Mouse (Mus musculus): Measurements from ENCODE around the gene Ltbr. TPM values are rescaled to one million over a fixed set of nuclear protein-coding genes. Genes with fewer than 3 reads are reported as not detected.
A peak's percentile ranks its signal among the peaks of the same experiment; 100 is the strongest.
"Not testable (repeated sequence)": the region's sequence is repeated elsewhere in the genome, so short reads cannot be mapped to it uniquely, and the experiment has no call there.

The Ltbr gene
- polyA plus RNA-seq, 1 experiment, result 10.8 TPM

DNA sequence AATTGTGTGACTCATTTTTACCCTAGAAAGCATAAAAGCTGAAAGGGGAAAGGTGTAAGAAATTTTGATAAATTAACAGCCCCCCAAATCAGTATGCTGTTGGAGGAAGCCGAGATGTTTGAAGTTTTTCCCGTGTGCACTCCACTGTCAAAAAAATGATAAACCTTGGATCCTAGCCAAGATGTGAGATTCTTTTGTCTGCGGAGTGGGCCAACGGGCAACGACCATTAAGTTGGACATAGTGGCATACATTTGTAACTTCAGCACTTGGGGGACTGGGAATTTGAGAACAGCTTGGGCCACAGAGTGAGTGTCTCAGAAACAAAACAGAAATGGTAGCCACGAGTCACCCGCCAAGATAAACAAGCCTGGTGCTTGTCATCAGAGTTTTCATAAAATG lies 3.4 kb upstream of the Ltbr start:
- Histone ChIP-seq H3K27ac (ENCODE audit: insufficient read depth, low read length) (no peak overlapping the region), H3K4me1 (ENCODE audit: control insufficient read depth, insufficient read depth, low read length) (peaks cover 2% of the 10 kb centered on the region; the same call in 1 of the 2 replicates), H3K4me3 (ENCODE audit: insufficient read depth, low read length) (no peak overlapping the region)
- TF ChIP-seq CTCF (IDR thresholded peaks at IDR 0.05; ENCODE audit: extremely low read depth, insufficient read depth, low read length), result no peak
- TF ChIP-seq POLR2A (IDR thresholded peaks at IDR 0.05; ENCODE audit: extremely low read depth, insufficient read depth, low read length), result no peak

DNA sequence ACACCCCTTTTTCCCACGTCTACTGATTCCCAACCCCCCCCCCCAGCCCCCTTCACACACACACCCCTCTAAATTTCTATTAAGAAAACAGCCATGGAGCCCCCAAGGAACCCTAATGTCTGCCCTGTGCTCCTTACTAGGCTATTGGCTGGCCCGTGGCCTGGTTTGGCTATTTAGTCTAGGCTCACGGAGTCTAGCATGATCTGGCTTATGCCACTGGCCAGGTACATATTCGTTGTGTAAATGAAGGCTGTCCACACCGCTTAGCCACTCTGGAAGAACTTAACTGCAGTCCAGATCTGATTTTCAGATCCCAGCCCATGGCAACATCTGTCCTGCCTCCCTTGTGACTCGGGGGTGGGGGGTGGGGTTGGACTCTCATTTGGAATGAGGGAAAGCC lies 1.1 kb upstream of the Ltbr start:
- TF ChIP-seq POLR2A (IDR thresholded peaks at IDR 0.05; ENCODE audit: extremely low read depth, insufficient read depth, low read length) (no peak), CTCF (IDR thresholded peaks at IDR 0.05; ENCODE audit: extremely low read depth, insufficient read depth, low read length) (no peak)
- no peak overlapping the region for H3K4me3 ChIP-seq (ENCODE audit: insufficient read depth, low read length)
- H3K4me1 ChIP-seq (ENCODE audit: control insufficient read depth, insufficient read depth, low read length), result peaks cover 2% of the 10 kb centered on the region; the same call in 1 of the 2 replicates
- no peak overlapping the region for H3K27ac ChIP-seq (ENCODE audit: insufficient read depth, low read length)

DNA sequence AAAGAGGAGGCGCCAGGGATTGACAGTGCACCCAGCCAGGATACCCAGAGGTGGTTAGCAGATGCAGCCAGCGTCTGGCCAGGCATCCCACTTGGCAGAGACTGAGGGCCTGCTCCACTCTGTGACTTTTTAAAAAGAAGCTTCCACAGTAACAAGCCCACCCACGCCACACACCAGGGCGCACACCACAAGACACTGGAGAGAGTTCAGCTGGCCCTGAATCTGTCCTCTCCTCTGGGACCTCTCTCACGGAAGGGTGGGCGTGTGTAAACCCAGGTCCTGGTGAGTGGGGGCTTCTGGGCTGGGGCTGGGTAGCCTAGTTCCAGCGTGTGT lies 512 bp upstream of the Ltbr start:
- peaks cover 2% of the 10 kb centered on the region; the same call in 1 of the 2 replicates for H3K4me1 ChIP-seq (ENCODE audit: control insufficient read depth, insufficient read depth, low read length)
- H3K4me3 ChIP-seq (ENCODE audit: insufficient read depth, low read length), result peak overlapping the region; percentile 30; the same call in 1 of the 2 replicates
- no peak for TF ChIP-seq CTCF (IDR thresholded peaks at IDR 0.05; ENCODE audit: extremely low read depth, insufficient read depth, low read length)
- no peak for TF ChIP-seq POLR2A (IDR thresholded peaks at IDR 0.05; ENCODE audit: extremely low read depth, insufficient read depth, low read length)
- H3K27ac ChIP-seq (ENCODE audit: insufficient read depth, low read length), result no peak overlapping the region

DNA sequence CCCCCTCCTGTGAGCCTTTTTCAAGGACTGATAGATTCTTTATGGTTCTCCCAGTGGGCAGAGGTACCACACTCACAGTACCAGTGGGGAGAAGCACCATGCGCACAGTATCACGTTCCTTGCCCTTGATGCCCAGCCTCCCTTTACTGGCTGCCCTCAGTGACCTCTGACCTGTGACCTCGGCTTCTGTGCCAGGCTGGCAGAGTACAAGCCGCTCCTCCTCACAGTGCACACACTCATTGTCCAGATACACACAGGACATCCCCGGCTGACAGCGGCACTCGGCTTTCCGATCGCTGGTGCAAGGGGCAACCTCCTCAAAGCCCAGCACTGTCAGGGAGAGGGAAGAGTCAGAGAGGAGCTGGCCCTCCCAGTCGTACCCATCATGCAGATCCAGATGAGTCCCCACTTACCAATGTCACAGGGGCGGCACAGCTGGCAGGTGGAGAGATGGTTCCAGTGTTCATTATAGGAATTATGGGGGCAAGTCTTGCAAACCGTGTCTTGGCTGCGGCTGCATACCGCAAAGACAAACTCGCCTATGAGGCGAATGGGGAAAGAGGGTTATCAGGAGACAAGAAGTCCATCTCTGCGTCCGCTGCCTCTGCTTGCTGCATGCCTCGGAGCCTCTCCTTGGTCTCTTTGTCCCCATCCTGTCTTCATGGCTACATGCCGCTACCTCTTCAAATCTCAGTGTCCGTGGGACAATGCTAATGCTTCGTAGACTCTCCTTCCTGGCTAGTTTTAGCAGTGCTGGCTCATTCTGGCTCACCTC lies 917 bp downstream of the Ltbr start:
- peak overlapping the region; percentile 30 for H3K4me3 ChIP-seq (ENCODE audit: insufficient read depth, low read length)
- peaks cover 2% of the 10 kb centered on the region; the same call in 1 of the 2 replicates for H3K4me1 ChIP-seq (ENCODE audit: control insufficient read depth, insufficient read depth, low read length)
- H3K27ac ChIP-seq (ENCODE audit: insufficient read depth, low read length), result no peak overlapping the region
- TF ChIP-seq POLR2A (IDR thresholded peaks at IDR 0.05; ENCODE audit: extremely low read depth, insufficient read depth, low read length), result no peak
- no peak for TF ChIP-seq CTCF (IDR thresholded peaks at IDR 0.05; ENCODE audit: extremely low read depth, insufficient read depth, low read length)

DNA sequence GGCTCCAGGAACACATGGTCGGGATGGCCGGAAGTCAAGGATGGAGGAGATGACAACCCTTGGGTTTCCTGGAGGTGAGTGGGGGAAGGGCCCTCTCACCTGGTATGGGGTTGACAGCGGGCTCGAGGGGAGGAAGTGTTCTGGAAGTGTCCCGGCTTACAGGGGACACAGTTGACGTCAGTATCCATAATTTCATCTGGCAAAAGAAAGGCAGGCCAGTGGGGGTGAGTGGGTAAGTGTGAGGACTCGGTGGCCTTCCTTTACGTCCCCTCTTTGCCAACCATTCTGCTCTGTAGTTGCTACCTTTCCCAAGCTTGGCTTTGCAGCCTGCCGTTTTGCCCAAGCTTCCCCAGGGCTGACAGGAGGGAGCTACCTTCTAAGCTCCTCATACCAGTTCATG lies 1.5 kb downstream of the Ltbr start:
- Histone ChIP-seq H3K4me3 (ENCODE audit: insufficient read depth, low read length) (no peak overlapping the region), H3K4me1 (ENCODE audit: control insufficient read depth, insufficient read depth, low read length) (peaks cover 2% of the 10 kb centered on the region; the same call in 1 of the 2 replicates), H3K27ac (ENCODE audit: insufficient read depth, low read length) (no peak overlapping the region)
- TF ChIP-seq POLR2A (IDR thresholded peaks at IDR 0.05; ENCODE audit: extremely low read depth, insufficient read depth, low read length) (no peak), CTCF (IDR thresholded peaks at IDR 0.05; ENCODE audit: extremely low read depth, insufficient read depth, low read length) (no peak)

DNA sequence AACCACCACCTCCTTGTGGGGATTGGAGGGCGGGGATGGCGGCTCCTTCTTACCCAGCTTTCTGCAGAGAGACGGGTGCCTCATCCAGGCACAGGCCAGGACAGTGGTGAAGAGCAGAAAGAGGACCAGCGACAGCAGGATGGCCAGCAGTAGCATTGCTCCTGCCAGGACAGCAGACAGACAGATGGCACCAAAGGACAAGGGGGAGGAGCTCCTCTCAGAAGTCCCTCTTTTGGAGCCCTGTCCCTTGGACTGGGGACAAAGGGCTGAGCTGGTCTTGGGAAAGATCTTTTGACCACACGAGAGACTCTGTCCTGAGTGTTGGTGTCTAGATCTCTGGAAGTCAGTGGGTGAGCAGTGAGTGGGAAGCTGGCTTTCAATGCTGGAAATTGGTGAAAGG lies 4.3 kb downstream of the Ltbr start:
- Histone ChIP-seq H3K4me3 (ENCODE audit: insufficient read depth, low read length) (no peak overlapping the region), H3K4me1 (ENCODE audit: control insufficient read depth, insufficient read depth, low read length) (peaks cover 2% of the 10 kb centered on the region; the same call in 1 of the 2 replicates), H3K27ac (ENCODE audit: insufficient read depth, low read length) (no peak overlapping the region)
- no peak for TF ChIP-seq POLR2A (IDR thresholded peaks at IDR 0.05; ENCODE audit: extremely low read depth, insufficient read depth, low read length)
- TF ChIP-seq CTCF (IDR thresholded peaks at IDR 0.05; ENCODE audit: extremely low read depth, insufficient read depth, low read length), result no peak

DNA sequence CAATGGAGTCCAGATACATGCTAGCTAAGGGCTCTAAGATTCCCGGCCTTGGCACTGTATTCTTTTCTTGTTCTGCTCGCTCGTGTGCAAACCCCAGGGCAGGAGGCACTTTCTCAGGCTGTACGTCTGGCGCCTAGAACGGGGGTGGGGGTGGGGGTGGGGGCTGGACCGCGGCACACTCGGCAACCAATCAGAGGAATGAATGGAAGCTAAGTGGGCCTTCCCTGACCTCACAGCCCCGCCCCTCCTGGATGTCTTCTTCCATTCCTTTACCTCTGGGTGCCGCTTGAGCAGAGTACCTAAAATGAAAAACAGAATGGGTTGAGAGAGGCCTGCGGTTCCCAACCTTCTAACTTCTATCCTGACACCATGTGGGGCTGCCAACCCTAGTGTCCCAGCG lies 4.8 kb downstream of the Ltbr start:
- Histone ChIP-seq H3K27ac (ENCODE audit: insufficient read depth, low read length) (no peak overlapping the region), H3K4me1 (ENCODE audit: control insufficient read depth, insufficient read depth, low read length) (no peaks in the 10 kb centered on the region), H3K4me3 (ENCODE audit: insufficient read depth, low read length) (no peak overlapping the region)
- TF ChIP-seq POLR2A (IDR thresholded peaks at IDR 0.05; ENCODE audit: extremely low read depth, insufficient read depth, low read length), result no peak
- no peak for TF ChIP-seq CTCF (IDR thresholded peaks at IDR 0.05; ENCODE audit: extremely low read depth, insufficient read depth, low read length)

DNA sequence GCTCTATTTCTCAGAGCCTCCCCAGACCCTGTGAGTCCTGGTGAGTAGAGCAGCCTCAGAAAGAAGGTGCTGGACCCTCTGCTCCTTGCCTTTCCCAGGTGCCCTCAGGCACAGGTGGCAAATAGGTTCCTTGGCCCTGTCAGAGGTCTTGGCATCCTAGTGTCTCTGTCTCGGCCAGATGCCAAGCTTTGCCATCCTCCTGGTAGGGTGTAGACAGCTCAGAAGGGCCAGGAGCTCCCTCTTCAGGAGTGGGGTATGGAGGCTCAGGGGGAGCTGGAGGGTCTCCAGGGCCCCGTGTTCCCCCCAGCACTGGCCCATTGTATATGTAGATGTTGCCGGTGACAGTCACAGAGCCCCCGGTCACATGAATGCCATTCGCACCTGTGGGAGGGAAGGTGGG lies 6.6 kb downstream of the Ltbr start:
- Histone ChIP-seq H3K27ac (ENCODE audit: insufficient read depth, low read length) (no peak overlapping the region), H3K4me3 (ENCODE audit: insufficient read depth, low read length) (no peak overlapping the region)
- no peak for TF ChIP-seq CTCF (IDR thresholded peaks at IDR 0.05; ENCODE audit: extremely low read depth, insufficient read depth, low read length)
- TF ChIP-seq POLR2A (IDR thresholded peaks at IDR 0.05; ENCODE audit: extremely low read depth, insufficient read depth, low read length), result no peak

DNA sequence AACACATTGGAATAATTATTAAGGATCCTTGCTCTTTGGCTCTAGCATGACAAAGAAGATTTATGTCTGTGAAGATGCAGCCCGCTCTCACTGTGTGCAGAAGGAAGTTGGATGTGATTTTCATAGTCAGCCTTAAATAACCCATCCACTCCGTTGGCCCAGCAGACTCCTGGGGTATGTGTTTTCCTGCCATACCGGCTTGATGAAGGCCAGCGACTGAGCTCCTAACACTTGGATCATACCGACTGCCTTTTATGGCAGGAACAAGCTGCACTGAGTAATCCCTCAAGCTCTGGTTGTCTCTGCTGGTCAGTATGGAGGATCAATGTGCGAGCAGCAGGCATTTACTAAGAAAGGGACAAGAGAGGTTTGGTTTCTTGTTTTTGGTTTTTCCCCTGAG lies 8.2 kb downstream of the Ltbr start:
- TF ChIP-seq CTCF (IDR thresholded peaks at IDR 0.05; ENCODE audit: extremely low read depth, insufficient read depth, low read length) (no peak), POLR2A (IDR thresholded peaks at IDR 0.05; ENCODE audit: extremely low read depth, insufficient read depth, low read length) (no peak)
- no peak overlapping the region for H3K4me3 ChIP-seq (ENCODE audit: insufficient read depth, low read length)
- H3K27ac ChIP-seq (ENCODE audit: insufficient read depth, low read length), result no peak overlapping the region
- H3K4me1 ChIP-seq (ENCODE audit: control insufficient read depth, insufficient read depth, low read length), result no peaks in the 10 kb centered on the region

More for the DNA sequence above, 6.6 kb downstream of the Ltbr start:
- H3K4me1 ChIP-seq (ENCODE audit: control insufficient read depth, insufficient read depth, low read length), result no peaks in the 10 kb centered on the region

DNA sequence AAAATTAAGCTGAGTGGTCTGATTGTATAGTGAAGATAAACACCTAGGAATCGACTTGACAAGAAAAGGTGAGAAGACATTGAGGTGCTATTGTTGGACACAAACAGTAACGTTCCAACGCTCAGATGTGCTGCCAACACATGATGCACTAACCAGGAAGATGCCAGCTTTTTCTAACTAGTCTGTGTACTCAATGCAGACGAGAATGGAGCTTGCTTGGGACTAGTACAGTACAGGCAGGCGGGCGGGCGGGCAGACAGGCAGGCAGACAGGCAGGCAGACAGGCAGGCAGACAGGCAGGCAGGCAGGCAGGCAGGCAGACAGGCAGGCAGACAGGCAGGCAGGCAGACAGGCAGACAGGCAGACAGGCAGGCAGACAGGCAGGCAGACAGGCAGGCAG lies 9.3 kb downstream of the Ltbr start:
- not testable (repeated sequence) for H3K4me3 ChIP-seq (ENCODE audit: insufficient read depth, low read length); H3K27ac ChIP-seq (ENCODE audit: insufficient read depth, low read length); H3K4me1 ChIP-seq (ENCODE audit: control insufficient read depth, insufficient read depth, low read length)

All from cortical plate, adult 2 months (tissue).